Mouse (Mus musculus) CD8-positive naive resting alpha-beta T cell, adult 2 months (primary cell): Measurements from ENCODE around the gene Dnajb2.

Source experiments
- DNase-seq, 2 experiments: peaks; one replicate each; pipeline ENCODE4 v3.0.0; 2022; ENCODE audit warnings: low read depth in 2 of 2, low spot score in 2 of 2

Gene Dnajb2

GRCm38 (mm10) chr1:75291321-75291720 lies 55.1 kb downstream of the Dnajb2 start:
- no peak for DNase-seq

- DNase-seq = no peak
Measured at GRCm38 (mm10) chr1:75292476-75293330, 56.5 kb downstream of the Dnajb2 start.

- DNase-seq = no peak
Measured at GRCm38 (mm10) chr1:75293331-75293701, 57.1 kb downstream of the Dnajb2 start.

- DNase-seq = no peak
Measured at GRCm38 (mm10) chr1:75294294-75294693, 58.1 kb downstream of the Dnajb2 start.
